Mouse (Mus musculus) cerebellum, adult 9-10 months (tissue): Measurements from ENCODE around the gene Slco1a5.
"Not testable (repeated sequence)": the region's sequence is repeated elsewhere in the genome, so short reads cannot be mapped to it uniquely, and the experiment has no call there.

Source experiments
- DNase-seq: peaks from one replicate; pipeline ENCODE4 v3.0.0; 2022

Gene Slco1a5

DNA sequence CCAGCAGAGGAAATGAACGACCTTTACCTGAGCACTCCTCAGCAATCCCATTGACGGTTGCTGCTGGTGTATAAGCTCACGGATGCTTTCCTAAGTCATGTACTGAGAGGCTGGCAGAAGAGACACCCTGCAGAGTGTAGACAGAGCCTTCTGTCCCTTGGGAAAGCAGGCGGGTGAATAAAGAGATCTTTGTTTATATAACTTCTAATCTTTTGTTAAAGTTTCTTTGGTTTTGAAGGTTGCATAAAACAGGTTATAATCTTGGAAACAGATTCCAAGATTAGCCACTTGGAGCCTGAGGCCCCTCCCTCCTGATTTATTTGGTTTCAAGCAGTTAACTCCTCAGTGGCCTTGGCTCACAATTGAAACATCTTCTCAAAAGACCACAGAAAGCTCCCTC, at the start of gene Slco1a5:
Slco1a5 (minus strand) TSS at position 101 of the 400 bp plus-strand sequence.
- no peak for DNase-seq

- no peak for DNase-seq
These were observed 46.8 kb upstream of the Slco1a5 start for GRCm38 (mm10) chr6:142369568-142369967.

- DNase-seq, result no peak
These were observed 44.8 kb upstream of the Slco1a5 start for GRCm38 (mm10) chr6:142367565-142367964.

DNA sequence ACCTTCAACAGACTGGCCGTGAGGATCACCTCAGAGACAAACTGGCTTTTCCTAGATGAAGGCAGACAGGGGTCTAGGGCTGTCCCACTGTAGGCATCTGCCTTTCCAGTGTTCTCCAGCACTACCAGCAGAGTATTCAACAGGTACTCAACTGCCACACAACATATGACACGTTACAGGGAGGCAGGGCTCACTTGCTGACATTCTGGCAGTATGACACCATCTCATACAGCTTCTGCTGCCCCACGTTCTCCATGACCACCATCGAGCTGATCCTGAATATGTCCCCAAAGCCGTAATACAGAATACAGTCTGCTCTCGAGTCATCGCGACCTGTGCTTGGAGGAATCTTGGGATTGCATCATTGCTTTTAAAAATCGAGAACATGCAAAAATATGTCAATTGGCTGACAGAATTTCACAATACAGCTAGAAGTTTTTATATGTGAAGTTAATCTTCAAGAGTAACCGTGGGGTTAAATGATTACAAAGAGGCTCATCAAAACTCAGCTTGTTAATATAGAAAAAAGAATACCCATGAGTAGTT, 43.8 kb upstream of the Slco1a5 start:
- DNase-seq, result no peak

GRCm38 (mm10) chr6:142365742-142366472, 43.1 kb upstream of the Slco1a5 start:
- DNase-seq, result no peak

DNA sequence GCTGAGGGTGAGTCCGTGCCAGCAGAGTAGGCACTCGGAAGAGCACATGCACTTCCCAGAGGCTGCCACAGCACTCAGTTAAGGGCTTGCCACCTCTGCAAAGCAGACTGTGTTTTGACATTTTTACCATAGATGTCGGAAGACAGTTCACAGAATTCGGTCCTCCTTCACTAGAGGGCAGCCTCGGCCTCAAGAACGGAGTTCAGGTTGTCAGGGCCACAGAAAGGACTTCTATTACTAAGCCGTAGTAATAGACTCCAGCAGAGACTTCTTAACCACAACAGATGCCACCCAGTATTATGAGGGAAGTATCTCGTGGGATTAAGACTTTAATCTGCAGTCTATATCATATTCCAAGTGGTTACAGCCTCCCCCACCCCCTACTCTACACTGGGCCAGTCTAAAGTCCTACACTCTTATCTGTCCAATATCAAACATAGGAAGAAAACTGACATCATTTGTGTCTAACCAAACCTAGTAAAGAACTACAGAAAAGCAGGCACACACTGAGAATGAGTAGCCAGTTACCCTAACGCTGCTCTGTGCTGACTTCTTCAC, 40.3 kb upstream of the Slco1a5 start:
- no peak for DNase-seq

GRCm38 (mm10) chr6:142362036-142362435, 39.3 kb upstream of the Slco1a5 start:
- DNase-seq, result no peak

DNA sequence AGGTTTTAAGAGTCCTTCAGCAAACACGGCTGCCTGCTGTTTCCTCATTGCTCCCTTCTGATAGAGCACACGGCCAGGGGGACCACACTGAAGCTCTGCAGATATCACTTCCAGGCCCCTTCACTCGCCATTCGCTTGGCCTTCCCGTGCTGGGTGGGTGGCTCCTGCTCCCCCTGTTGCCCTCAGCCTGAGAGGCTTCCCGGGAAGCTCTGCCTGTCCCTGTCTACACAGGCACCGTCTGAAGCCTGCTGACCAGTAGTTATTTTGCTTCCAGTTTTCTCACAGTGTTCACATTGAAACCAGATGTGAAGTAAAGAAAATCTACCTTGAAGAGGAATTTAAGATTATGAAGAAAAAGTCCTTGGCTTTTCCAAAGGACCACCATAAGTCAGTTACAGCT, 34.3 kb upstream of the Slco1a5 start:
- no peak for DNase-seq

DNA sequence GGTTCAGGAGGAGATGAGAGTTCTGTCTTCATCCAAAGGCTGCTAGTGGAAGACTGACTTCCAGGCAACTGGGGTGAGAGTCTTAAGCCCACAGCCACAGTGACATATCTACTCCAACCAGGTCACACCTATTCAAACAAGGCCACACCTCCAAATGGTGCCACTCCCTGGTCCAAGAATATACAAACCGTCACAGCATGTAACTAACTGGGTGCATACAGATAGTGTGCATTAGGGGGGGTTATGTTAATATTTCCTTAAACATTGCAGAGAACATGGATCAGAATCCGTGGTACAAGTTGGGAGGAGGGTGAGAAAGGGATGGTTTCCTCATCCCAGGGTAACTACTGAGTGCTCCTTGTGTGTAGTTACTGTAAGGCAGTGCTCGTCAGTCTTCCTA, 29.3 kb upstream of the Slco1a5 start:
- not testable (repeated sequence) for DNase-seq

DNA sequence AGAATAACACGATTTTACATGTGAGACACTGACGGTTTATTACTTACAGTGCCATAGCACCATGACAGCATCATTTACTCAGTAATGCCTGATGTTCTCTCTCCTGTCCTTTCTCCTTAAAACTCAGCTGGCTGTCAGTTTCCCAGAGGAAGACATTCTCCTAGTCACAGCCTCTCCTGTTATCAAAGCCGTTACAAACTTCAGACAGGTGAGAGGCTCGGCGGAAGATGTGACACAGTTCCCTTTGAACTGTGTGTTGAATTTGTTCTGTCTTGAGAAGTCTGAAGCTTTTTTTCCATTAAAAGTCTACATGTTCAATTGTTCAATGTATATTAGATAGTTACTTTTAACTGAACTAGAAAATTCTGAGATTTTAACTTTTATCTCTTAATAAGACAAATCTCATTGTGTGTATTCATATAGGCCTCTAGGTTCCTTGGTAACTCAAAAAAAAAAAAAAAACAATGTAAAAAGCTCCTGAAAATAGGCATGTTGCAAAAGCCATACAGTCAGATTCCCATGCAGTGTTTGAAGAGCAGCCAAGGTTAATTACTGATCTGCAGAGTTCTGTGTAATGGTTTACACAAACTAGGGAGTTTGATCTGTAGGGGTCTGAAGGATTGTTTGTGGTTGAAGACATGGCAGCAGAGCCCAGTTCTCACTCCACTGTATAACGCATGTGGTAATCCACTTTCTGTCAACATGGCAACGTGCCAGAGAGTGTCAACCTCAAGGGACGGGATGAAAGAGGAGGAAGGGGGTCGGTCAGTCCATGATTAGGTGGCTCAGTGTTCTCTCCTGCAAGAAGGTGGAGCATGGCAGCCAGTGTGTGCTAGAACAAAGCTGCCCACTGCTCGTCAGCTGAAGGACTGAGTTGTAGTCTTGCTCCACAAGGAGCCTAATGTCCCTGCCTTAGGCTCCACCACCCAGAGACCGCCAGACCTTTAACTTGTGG, 24.9 kb upstream of the Slco1a5 start:
- no peak for DNase-seq

DNA sequence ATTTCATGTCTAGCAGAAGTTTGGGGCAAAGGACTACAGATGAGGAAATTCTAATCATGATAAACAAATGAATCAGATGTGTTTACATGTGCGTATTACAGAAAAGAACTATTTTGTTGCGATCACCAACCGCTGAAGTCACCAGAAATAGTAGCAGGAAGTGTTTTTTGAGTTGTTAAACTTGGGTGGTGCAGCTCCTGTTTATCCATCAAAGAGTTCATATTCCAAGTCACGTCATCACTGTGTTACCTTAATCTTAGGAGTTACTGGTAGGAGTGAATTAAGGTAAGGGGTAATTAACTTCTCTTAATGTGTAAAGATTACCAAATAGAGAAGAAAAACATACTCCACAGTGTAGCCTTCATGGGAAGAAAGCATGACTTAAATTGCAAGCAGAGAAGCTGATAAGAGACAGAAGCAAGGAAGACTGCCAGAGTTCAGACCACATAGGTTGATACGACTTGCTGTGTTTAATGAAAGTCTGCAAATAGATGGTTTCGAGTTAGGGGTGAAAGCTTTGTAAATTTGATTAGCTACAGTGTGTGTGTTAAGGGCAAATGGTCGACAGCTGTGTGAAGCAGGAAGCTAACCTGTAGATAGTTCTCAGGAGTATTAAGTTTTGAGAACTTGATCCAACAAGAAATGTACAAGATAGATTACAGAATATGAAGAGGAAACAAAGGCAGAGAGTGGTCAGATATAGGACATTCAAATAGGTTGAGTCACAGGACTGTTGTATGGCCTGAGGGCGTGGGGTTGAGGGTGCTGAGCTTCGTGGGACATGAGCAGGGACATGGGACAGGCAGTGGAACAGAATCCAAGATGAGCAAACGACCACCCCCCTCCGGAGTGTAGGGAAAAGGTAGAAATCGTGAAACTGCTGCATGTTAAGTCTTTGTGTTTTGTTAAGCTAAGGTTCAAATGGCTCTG, 23.7 kb upstream of the Slco1a5 start:
- no peak for DNase-seq

GRCm38 (mm10) chr6:142345440-142346038, 22.8 kb upstream of the Slco1a5 start, which contains the start of gene Pyroxd1:
Gene Pyroxd1, plus strand, starts transcription at chr6:142345654.
- peak; percentile 83 for DNase-seq

GRCm38 (mm10) chr6:142343561-142343960, 20.8 kb upstream of the Slco1a5 start:
- peak; percentile 39 for DNase-seq

- no peak for DNase-seq
These were observed 16.8 kb upstream of the Slco1a5 start for GRCm38 (mm10) chr6:142339576-142339975.

- no peak for DNase-seq
These were observed 16.2 kb upstream of the Slco1a5 start for GRCm38 (mm10) chr6:142338961-142339360.

DNA sequence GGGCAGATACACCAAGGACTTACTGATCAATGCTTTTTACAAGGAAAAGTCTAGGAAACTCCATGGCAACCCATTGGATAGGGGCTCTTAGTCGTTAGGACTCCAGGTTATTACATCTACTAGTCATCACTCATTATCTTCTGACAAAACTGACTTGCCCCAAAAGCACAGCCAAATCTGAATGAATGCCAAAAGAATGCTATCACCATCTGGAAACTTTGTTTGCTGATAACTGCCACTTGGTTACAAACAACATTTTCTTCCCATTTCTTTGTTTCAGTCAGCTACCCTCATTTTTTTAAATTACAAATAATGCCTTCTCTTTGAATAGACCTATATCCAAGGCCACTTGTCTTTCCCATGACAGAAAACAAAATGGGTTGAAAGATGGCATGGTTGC, 6.4 kb upstream of the Slco1a5 start:
- DNase-seq, result no peak

DNA sequence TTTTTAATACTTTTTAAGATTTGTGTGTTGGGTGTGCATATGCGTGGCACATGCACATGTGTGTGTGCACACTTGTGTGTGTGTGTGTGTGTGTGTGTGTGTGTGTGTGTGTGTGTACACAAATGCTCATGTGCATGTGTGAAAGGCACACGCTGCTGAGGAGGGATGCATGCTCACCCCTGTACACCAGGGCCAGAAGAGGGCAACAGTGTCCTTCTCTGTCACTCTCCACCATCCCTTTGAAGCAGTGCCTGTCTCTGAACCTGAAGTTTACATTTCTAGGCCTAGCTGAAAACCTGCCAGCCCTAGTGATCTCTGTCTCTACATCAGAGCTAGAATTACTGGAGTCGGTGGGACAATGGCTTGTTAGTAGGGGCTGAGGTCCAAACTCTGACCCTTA, 3.8 kb upstream of the Slco1a5 start:
- DNase-seq, result no peak

DNA sequence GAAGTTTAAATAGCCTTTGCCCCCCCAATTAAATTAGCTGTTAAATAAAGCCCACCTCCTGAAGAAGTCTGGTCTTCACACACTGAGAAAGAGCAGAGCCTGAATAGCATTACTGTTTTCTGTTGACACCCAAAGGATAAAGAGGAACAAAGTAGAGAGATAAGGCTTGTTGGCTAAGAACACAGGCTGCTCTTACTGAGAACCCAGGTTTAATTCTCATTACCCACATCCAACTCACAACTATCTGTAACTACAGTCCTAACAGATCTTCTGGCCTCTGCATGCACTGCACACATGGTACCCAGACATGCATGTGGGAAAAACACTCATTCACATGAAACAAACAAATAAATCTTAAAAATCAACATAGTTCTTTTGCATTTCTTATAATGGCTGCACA, 5.7 kb downstream of the Slco1a5 start:
- no peak for DNase-seq

DNA sequence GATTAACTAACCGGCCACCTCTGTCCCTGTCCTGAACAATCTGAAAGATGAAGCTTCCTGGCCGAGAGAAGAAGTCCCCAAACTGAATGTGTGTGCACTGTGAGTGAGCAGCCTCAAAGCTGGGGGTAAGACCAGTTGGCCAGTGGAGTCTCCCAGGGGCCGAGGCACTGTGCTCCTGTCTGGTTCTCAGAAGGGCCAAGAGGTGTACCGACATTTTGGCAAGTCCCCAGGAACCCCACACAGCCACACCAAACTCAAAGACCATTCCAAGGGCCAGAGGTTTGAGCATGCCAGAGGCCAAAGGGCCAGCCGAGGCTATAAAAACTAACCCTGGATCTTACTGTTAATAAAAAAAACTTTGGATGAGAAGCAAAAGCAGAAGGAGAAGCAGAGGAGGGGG, 8.5 kb downstream of the Slco1a5 start:
- DNase-seq, result no peak

- no peak for DNase-seq
These were observed 17.7 kb downstream of the Slco1a5 start for GRCm38 (mm10) chr6:142305076-142305475.

GRCm38 (mm10) chr6:142298098-142298497, 24.7 kb downstream of the Slco1a5 start, which contains the start of gene Iapp:
Gene Iapp, plus strand, starts transcription at chr6:142298423.
- DNase-seq, result no peak
